Mouse (Mus musculus) cerebellum, postnatal 25 days (tissue): ENCODE measurements around the gene Tbx6.

Source experiments
- DNase-seq, 2 experiments: peaks; one replicate each; pipeline ENCODE4 v3.0.0; 2021; ENCODE audit warnings: mixed read lengths in 2 of 2

The Tbx6 gene

DNA sequence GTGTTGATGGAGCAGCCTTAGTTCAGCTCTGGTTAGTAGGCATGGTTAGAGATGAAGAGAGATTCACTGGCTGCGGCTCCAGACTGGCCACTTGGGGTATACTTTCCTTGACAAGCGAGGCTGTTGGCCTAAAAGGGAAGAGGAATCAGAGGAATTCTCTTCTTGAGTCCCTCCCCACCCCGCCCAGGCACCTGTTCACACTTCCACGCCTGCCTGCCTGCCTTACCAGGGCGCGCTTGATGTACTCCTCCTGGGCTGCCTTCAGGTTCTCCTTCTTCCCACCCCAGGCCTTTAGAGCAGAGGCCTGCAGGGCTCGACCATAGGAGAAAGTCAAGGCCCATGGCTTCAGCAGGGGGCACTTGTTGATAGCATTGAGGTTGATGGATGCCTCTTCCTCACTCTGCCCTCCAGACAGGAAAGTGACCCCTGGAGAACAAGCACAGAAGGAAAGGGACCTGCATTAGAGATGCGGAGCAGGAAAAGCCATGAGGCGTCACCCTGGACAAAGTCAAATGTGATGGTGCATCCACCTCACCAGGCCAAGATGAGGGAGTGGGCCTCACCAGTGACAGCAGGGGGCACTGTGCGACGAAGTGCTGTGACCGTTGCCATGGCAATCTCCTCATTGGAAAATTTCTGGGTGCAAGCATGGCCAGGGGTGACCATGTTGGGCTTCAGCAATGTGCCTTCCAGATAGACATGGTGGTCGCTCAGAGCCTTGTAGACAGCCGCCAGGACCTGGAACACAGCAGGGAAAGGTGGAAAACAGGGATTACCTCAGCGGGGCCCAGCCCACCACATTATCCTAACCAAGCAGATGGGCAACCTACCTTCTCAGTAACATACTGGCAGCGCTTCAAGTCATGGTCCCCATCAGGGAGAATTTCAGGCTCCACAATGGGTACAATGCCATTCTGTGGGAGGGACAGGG is 14.4 kb downstream of the Tbx6 start:
- peak in 1 of 2 experiments; percentile 42 for DNase-seq

DNA sequence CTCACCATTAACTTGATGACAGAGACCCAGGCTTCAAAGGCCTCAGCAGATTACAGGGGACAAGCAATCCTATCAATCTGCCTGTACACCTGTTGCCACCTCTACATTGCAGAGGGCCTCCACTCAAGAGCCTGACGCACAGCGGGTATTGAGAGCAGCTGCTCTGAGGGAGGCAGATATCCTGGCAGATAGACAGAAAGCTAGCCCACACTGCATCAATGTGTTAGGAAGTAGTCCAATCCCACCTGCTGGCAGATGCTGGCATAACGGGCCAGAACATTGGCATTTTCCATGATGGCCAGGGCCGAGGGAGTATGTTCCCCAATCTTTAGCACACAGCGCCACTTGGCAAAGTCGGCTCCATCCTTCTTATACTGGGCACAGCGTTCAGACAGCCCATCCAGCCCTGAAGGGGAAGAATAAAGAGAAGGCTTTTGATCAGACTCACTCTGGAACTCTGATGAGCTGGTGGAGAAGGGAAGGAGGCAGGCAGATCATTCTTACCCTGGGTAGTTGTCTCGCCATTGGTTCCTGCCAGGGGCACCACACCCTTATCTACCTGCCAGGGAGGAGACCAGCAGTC is 15.2 kb downstream of the Tbx6 start:
- DNase-seq = peak; percentile 64 to 74

DNA sequence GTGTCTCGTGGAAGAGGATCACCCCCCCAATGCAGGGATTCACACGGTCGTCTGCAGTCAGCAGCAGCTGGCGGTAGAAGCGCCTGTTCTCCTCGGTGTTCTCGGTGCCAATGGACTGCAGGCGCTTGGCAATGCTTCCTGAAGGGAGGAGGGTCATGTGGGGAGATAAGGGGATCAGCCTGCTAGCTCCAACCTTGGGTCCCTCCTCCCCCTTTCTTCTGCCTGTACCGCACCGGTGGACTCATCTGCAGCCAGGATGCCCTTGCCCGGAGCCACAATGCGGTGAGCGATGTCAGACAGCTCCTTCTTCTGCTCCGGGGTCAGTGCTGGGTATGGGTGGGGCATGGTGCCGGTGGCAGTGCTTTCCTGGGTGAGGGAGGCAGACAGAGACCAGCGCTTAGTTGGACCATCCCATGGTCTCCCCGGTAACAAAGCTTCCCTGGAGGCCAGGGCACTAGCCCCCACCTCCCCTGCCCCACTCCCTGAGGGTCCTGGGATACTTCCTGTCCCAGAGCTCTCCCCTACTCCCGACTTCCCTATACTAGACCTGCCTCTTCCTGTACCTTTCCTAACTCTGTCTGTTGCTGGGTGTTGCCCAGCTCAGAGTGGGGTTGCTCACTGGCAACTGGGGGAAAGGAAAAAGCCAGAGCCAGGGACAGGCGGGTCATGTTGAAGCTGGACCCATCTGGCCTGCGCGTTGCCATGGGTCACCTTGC is 16.3 kb downstream of the Tbx6 start, which contains the start of gene Fam57b:
Gene Fam57b (plus strand): TSS at position 258 of the 716 bp plus-strand sequence.
- DNase-seq = peak; percentile 67 to 70

- peak; percentile 47 to 63 for DNase-seq
These were observed 17.1 kb downstream of the Tbx6 start for GRCm38 (mm10) chr7:126798127-126799049.

GRCm38 (mm10) chr7:126799050-126799467 is 17.8 kb downstream of the Tbx6 start:
- DNase-seq = peak; percentile 97 to 98

DNA sequence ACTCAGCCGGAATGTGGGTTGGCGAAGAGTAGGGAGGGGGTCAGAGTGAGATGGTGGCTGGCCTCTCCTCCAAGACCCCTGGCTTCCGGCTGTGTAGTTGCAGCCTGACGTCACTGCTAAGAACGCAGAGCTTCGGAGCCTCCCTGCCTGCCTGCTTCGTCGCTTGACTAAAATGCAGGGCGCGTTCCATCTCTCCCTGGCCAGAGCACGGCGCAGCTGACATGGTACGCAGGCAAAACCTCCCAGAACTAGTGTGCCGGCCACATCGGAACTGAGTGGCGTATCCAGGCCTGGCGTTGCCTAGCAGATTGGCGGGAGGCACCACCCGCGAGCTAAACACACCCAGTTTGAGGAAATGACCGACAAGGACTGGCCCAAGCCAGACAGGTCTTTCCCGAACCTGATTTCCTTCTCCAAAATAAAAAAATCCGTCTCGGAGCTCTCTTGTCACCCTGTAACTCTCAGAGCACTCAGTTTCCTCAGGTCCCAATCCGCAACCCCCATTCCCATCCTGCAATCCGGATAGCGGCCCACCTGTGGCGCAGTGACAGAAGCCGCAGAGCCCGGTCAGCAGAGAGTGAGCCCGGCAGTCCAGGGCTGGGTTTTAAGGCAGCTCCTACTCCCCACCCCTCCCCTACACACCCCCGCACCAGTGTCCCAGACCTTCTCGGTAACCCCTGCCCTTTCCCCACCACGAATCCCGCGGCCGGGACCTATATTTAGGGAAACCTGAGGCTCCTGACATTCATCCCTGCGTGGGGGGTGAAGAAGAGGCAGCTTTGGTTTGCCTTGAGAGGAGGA is 18.4 kb downstream of the Tbx6 start:
- DNase-seq = peak; percentile 86 to 89

GRCm38 (mm10) chr7:126800269-126801056 is 19.2 kb downstream of the Tbx6 start:
- DNase-seq = peak; percentile 50 to 52

- DNase-seq = no peak
These were observed 19.8 kb downstream of the Tbx6 start for GRCm38 (mm10) chr7:126801057-126801422.

GRCm38 (mm10) chr7:126802134-126802889 is 21.0 kb downstream of the Tbx6 start:
- DNase-seq = no peak

DNA sequence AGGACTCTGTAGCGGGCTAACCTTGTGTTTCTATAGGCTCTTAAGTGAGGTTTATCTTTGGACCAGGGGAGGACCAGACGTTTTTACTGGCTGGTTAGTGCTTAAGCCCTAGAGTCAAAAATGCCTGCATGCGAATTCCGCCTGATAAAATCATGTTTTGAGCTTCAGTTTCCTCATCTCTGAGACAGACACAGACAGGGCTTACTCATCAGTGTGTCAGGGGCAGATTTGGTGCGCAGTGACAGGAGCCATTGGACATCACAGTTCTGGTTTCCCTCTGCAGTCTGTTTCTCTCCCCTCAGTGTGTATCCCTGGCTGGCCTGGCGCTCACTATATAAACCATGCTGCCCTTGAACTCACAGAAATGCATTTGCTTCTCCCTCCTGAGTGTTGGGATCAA is 21.9 kb downstream of the Tbx6 start:
- no peak for DNase-seq

GRCm38 (mm10) chr7:126803751-126804150 is 22.5 kb downstream of the Tbx6 start:
- no peak for DNase-seq

- DNase-seq = no peak
These were observed 25.7 kb downstream of the Tbx6 start for GRCm38 (mm10) chr7:126806956-126807355.

DNA sequence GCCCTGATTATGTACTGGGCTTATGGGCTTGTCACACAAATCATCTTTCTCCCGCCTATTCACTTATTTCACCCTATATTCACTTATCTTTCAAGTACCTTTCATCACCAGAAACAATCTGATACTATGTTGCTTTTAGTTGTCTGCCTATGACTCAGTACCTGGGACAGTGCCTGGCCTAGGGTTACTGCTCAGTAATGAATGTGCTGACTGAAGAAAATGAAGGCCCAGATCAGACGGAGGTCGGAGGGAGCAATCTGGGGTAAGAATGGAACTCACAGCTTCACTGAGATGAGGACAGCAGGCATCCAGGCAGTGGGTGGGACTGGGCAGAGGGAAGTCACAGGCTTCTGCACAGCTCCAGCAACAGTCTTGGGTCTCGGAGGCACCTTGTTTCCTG is 26.1 kb downstream of the Tbx6 start:
- no peak for DNase-seq

DNA sequence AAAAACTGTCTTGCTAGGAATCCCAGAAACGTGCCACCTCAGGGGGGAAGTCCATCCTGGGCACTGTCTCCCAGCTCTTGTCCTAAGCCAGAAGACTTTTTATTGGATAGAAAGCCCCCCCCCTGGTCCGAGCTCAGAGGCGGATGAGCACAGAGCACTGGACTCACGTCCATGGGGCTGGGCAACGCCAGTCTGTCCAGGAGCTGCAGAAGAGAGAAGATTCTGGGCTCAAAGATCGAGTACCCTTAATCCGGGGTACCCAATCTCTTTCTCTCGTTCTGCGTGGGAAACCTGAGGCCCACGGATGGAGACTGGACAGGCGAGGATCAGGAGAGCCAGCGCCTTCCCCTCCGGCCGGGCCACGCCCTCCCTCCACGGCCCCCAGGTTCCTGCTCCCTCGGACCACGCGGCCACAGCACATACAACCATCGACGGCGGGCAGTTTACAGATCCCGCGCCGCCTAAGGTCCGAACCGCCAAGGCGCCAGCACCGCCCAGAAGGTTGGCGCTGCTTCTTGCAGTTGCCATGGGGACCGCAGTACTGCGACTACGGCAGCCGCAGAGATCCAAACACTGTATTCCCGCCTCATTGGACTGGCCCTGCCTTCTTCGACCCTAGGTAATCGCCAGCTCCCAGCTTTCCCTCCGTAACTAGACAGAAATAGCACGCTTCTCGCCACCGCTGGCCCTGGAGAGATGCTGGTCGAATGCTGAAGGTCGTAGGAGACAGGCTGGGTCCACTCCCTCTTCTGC is 27.6 kb downstream of the Tbx6 start:
- DNase-seq = peak; percentile 95

DNA sequence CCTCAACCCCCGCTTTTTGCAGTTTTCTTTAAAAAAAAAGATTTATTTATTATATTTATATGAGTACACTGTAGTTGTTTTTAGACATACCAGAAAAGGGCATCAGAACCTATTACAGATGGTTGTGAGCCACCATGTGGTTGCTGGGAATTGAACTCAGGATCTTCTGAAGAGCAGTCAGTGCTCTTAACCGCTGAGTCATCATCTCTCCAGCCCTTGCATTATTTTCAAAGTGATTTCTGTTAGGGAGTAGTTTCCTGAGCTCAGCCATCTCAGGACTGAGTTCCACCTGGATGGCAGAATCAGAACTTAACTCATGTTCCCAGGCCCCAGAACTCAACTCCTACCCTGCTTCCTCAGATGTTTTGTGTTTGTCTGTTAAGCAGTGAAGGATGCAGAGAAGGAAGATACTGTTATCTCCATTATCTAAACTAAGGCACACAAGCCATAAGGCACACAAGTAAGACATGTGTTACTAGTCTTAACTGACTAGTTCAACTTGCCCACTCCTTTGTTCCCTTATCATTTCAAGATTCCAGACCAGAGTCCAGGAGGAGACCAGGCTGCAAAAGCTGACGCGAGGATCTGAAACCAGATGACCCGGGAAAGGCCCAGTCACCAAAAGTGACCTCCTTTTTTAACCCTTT is 28.6 kb downstream of the Tbx6 start:
- no peak for DNase-seq

- DNase-seq = no peak
These were observed 34.5 kb downstream of the Tbx6 start for GRCm38 (mm10) chr7:126815726-126816222.

- DNase-seq = no peak
These were observed 35.2 kb downstream of the Tbx6 start for GRCm38 (mm10) chr7:126816494-126816893.

- DNase-seq = no peak
These were observed 36.3 kb downstream of the Tbx6 start for GRCm38 (mm10) chr7:126817595-126817994.
